Mouse (Mus musculus) stomach, embryonic 15.5 days (tissue): ENCODE results near the gene Commd1. TPM values are rescaled to one million over a fixed set of nuclear protein-coding genes. Genes with fewer than 3 reads are reported as not detected.

Experiments used
- ATAC-seq: fragments of 200-750 bp; cut with Nextera tagmentation; 2 replicates; pipeline ENCODE4 v1.8.0; 2017; ENCODE audit warnings: low read depth, moderate number of reproducible peaks, moderate TSS enrichment; ENCODE audit not compliant: insufficient read depth, low FRiP score
- H3K27ac ChIP-seq: fragments of 300-500 bp; sonication (generic); 2 replicates; pipeline ENCODE4 v1.5.1; 2015; ENCODE audit warnings: mild to moderate bottlenecking, inconsistent platforms
- H3K27me3 ChIP-seq: fragments of 300-500 bp; sonication (generic); replicated peaks from 2 replicates; pipeline ENCODE4 v1.6.1; 2015; ENCODE audit warnings: inconsistent platforms
- H3K36me3 ChIP-seq: fragments of 300-500 bp; sonication (generic); 2 replicates; pipeline ENCODE4 v1.6.1; 2015; ENCODE audit warnings: inconsistent platforms
- H3K4me1 ChIP-seq: fragments of 300-500 bp; sonication (generic); 2 replicates; pipeline ENCODE4 v1.6.1; 2015; ENCODE audit warnings: inconsistent platforms
- H3K4me2 ChIP-seq: fragments of 300-500 bp; sonication (generic); 2 replicates; pipeline ENCODE4 v1.6.1; 2015; ENCODE audit warnings: mild to moderate bottlenecking, inconsistent platforms
- H3K4me3 ChIP-seq: fragments of 300-500 bp; sonication (generic); replicated peaks from 2 replicates; pipeline ENCODE4 v1.5.1; 2015; ENCODE audit warnings: inconsistent platforms
- H3K9ac ChIP-seq: fragments of 300-500 bp; sonication (generic); 2 replicates; pipeline ENCODE4 v1.6.1; 2015; ENCODE audit warnings: inconsistent platforms
- H3K9me3 ChIP-seq: fragments of 300-500 bp; sonication (generic); 2 replicates; pipeline ENCODE4 v1.6.1; 2016; ENCODE audit warnings: inconsistent platforms
- WGBS: fragments of 180-500 bp; shearing (Covaris S2); methylation state at CpG from one replicate; pipeline ENCODE4 v1.1.7; 2015; 5-methylcytosine and 5-hydroxymethylcytosine counted together
- polyA plus RNA-seq: library from polyadenylated mRNA; unstranded; fragments of >200 nt; fragmentation: Nextera tagmentation; extraction: Ambion mirVana; gene quantifications from 2 replicates; pipeline ENCODE4 v1.2.1, GENCODE M21; 2015

Gene Commd1
- polyA plus RNA-seq, 1 experiment from 2014 or later: 368 TPM

DNA sequence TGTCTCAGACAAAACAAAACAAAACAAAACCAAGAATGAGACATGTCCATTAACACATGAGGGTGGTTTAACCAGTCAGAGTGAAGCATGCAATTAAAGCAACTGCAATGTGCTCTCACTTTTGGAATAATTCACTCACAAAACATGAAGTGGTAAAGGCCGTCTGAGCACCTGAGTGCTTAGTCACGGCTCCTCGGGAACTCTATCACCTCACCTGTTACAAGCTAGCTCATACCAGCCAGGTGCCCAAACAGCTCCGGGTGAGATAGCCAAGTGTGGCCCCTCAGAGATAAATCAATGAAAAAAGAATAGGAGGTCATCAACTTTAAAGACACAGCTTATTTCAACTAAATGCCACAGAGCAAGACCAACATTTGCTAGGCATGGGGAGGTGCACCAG is 127.6 kb downstream of the Commd1 start:
- ATAC-seq: no peak
- H3K9ac ChIP-seq: no peak overlapping the region

DNA sequence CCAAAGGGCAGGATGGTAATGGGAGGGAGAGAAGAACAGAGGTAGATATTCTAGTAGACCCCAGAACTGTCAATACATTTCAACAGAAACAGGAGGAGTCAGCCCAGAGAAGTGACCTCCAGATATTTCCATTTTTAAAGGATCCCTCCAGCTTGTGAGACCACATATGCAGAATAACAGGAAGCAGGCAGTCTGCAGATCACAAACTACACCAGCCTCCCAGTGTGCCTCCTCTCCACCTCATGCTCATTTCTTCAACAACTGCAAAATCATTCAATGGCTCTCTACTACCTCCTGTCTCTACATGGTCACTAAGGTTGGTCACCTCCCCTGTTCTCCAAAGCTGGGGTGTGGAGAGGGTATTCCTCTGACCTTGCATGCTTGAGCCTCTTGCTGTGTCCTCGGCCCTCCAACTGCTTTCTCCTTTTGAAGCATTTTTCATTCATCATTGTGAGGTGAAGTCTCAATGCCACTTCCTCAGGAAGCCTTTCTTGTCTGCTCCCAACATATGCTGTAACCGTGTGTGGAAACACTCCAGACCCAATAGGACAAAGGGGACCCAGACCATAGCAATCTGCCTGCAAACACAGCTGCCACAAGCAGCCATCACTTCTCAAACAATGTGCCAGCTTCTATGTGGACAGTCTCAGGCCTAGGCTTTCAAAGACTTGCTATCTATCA is 128.6 kb downstream of the Commd1 start:
- no peak for ATAC-seq
- no peaks in the 10 kb centered on the region for H3K27me3 ChIP-seq
- no peak overlapping the region for H3K4me2 ChIP-seq
- 35% methylated on average over 2 of the region's 2 CpGs for WGBS
- no peaks in the 10 kb centered on the region for H3K9me3 ChIP-seq
- H3K4me1 ChIP-seq: peaks cover 23% of the 10 kb centered on the region
- H3K27ac ChIP-seq: peak overlapping the region; percentile 35; the same call in 1 of the 2 replicates
- H3K36me3 ChIP-seq: no peaks in the 10 kb centered on the region
- no peak overlapping the region for H3K4me3 ChIP-seq
- no peak overlapping the region for H3K9ac ChIP-seq

More for the DNA sequence above, 127.6 kb downstream of the Commd1 start:
- Histone ChIP-seq H3K4me2 (no peak overlapping the region), H3K36me3 (no peaks in the 10 kb centered on the region), H3K27me3 (no peaks in the 10 kb centered on the region), H3K27ac (no peak overlapping the region), H3K4me1 (peaks cover 22% of the 10 kb centered on the region), H3K4me3 (no peak overlapping the region), H3K9me3 (no peaks in the 10 kb centered on the region)
- 69% methylated on average over 4 of the region's 4 CpGs for WGBS

DNA sequence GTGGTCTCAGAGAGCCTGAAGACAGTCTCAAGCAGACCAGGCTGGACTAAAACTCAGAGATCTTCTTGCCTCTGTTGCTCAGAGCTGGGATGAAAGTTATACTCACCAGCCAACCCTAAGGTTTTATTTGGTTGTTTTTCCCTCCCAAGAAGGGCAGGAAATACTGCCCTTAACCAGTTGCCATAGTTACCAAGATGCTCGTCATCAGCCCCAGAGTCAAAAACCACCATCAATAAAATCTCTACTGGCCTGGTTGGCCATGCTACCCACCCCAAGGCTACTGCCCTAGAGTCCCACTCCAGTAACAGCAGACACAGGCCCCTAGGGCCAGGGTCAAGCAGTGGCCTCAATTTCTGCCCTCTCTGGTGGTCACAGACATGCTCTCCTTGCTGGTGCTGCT is 129.7 kb downstream of the Commd1 start:
- peaks cover 24% of the 10 kb centered on the region for H3K4me1 ChIP-seq
- 75% methylated on average over 1 of the region's 1 CpGs for WGBS
- no peaks in the 10 kb centered on the region for H3K9me3 ChIP-seq
- ATAC-seq: no peak
- H3K36me3 ChIP-seq: no peaks in the 10 kb centered on the region
- H3K4me2 ChIP-seq: no peak overlapping the region
- H3K27me3 ChIP-seq: no peaks in the 10 kb centered on the region
- H3K27ac ChIP-seq: no peak overlapping the region
- H3K9ac ChIP-seq: no peak overlapping the region
- H3K4me3 ChIP-seq: no peak overlapping the region

DNA sequence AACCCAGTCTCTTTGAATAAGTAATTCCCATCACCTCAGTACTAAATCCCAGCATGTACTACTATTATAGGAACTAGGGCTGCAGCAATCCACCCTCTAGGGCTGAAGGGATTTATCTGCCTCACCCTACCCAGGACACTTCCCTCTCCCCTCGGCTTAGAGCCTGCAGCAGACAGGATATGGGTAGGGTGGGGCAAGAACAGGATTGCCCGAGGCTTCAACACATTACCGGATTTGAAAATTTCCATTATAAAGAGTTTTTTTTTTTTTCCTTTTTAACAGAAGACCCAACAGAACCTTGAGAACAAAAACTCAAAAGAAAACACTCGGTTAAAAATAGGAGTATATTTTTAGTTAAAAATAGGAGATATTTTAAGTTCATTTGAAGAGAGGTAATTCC is 130.8 kb downstream of the Commd1 start:
- Histone ChIP-seq H3K4me1 (peaks cover 27% of the 10 kb centered on the region), H3K4me2 (no peak overlapping the region), H3K9ac (no peak overlapping the region), H3K4me3 (no peak overlapping the region), H3K27ac (no peak overlapping the region), H3K27me3 (no peaks in the 10 kb centered on the region), H3K9me3 (no peaks in the 10 kb centered on the region), H3K36me3 (no peaks in the 10 kb centered on the region)
- WGBS: 31% methylated on average over 4 of the region's 4 CpGs
- ATAC-seq: no peak

DNA sequence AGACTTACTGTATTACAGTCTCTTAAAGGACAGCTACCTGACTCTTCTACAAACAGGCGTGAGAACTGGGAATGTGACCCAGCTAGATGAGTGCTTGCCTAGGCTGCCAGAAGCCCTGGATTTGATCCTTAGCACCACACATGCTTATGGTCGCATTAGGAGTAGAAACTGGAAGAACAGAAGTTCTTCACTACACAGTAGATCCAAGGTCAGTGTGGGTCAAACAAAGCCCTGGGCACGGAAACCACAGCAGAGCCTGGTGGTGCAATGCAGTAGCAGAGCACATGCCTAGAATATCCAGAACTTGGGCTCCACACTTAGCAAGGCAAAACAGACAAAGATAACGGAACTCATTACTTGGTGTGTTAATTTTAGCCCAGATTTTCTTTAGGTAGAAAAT is 132.1 kb downstream of the Commd1 start:
- Histone ChIP-seq H3K27me3 (no peaks in the 10 kb centered on the region), H3K4me2 (no peak overlapping the region), H3K9ac (no peak overlapping the region), H3K27ac (peak overlapping the region; percentile 23; the same call in 1 of the 2 replicates), H3K4me1 (peaks cover 34% of the 10 kb centered on the region), H3K9me3 (no peaks in the 10 kb centered on the region), H3K36me3 (no peaks in the 10 kb centered on the region), H3K4me3 (no peak overlapping the region)
- 68% methylated on average over 4 of the region's 4 CpGs for WGBS
- no peak for ATAC-seq

DNA sequence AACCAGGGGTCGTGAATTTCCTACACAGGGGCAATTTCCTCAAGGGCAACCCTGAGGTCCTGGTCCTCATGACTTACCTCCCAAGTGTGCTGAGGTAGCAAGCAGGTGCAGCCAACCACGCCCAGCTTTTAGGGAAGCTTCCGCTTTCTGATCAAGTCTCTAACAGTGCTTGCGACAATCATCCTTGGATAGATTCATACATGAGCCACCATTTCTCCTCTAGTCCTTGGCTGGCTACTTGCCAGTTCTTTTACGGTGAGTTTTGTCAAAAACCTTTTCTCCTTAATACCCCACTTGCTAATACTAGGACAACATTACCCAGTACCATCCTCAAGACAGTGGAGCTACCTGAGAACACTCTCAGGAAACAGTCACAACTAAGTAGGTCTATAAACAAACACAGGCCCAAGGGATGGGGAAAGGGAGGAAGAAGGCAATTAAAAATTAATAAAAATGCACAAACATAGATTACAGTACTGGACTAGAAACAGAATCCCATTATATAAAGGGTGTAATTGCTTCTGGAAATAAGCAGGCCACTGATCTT is 133.5 kb downstream of the Commd1 start:
- Histone ChIP-seq H3K36me3 (no peaks in the 10 kb centered on the region), H3K27me3 (no peaks in the 10 kb centered on the region), H3K4me1 (peaks cover 34% of the 10 kb centered on the region), H3K9me3 (no peaks in the 10 kb centered on the region), H3K4me2 (no peak overlapping the region), H3K9ac (no peak overlapping the region), H3K4me3 (no peak overlapping the region), H3K27ac (peak overlapping the region; percentile 33; the same call in 1 of the 2 replicates)
- WGBS: 69% methylated on average over 5 of the region's 5 CpGs
- no peak for ATAC-seq

DNA sequence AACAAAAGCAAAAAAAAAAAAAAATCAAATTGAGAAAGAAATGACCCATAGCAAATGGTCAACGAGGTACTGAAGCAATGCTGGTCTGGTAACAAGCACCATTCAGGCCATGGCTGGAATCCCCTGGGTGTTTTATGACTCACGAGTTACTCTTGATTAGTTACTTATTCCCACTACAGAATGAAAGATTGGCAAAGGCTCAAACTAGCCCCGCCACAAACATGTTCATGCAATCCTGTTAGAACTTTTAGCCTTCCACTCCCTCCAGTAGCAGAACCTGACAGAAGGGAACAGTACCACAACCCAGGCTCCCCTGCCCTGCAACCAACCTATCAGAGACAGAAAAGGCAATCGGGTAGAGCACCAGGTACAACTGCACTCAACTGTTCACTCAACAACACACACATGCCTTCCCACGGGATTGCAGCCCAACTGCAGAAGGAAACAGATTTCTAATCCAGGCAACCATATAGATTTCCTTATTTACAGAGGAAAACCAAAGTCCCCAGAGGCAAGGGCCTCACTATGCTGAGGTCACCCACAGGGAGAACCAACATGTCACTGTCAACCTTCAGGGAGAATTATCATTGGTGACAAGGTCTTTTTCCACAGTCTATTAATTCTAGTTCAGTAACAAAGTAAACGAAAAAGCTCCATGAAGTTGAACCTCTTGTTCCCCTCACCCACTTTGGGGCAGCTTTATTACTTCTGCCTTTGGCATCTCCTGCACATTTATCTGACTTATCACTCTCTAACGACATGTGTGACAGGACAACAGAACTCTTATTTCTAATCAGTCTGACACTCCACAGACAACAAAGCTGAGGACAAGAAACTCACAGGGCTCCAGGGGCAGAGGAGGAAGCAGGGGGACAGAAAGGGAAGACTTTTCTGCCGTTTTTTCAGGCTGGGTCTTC is 134.2 kb downstream of the Commd1 start:
- no peaks in the 10 kb centered on the region for H3K36me3 ChIP-seq
- WGBS: 44% methylated on average over 8 of the region's 8 CpGs
- H3K27me3 ChIP-seq: no peaks in the 10 kb centered on the region
- peak overlapping the region; percentile 33 for H3K27ac ChIP-seq
- H3K4me2 ChIP-seq: no peak overlapping the region
- ATAC-seq: no peak
- peaks cover 35% of the 10 kb centered on the region for H3K4me1 ChIP-seq
- no peak overlapping the region for H3K9ac ChIP-seq
- H3K9me3 ChIP-seq: no peaks in the 10 kb centered on the region
- H3K4me3 ChIP-seq: no peak overlapping the region

DNA sequence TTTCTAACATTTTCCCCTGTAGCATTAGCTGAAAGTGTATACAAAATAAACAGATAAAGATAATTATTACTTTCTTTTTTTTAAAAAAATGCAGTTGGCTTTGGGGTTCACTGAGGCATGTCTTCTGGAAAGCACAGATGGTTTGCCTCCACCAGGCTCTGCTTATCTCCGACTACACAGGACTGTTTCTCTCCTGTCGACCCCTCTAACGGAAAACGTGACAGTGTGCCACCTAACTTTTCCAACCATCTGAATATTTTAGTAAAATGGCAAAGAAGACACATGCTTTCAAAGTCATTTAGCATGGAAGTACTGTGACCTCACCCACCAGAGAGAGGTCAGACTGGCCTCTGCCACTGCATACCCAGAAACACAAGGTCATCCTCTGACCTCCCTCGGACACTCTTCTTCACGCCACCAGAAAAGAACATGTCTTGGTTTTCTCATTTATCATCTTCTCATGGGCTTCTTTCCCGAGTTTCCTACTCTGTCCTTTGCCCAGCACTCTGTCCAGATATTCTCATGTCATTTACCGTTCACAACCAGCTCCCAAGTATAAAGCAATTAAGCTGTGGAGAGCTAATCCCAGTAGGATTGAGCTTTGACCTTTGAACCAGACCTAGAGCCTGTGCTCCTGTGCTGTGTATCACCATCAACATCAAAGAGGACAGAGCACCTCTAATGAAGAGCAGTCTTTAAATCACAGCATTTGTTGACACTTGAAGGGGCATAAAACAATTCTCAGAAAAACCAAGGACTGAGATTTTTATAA is 135.0 kb downstream of the Commd1 start:
- ATAC-seq: no peak
- Histone ChIP-seq H3K4me3 (no peak overlapping the region), H3K27ac (no peak overlapping the region), H3K9me3 (no peaks in the 10 kb centered on the region), H3K27me3 (no peaks in the 10 kb centered on the region), H3K9ac (no peak overlapping the region), H3K4me2 (no peak overlapping the region), H3K36me3 (no peaks in the 10 kb centered on the region), H3K4me1 (peaks cover 33% of the 10 kb centered on the region)
- 54% methylated on average over 8 of the region's 8 CpGs for WGBS

Other genes with a start within 250 kb of the Commd1 start
- gene B3gnt2, start 121.4 kb downstream of the Commd1 start, polyA plus RNA-seq: 11.8 and 13.6 TPM in 2 replicates
- 2.5 and 2.7 TPM in 2 replicates for gene Zrsr1, start 10.4 kb downstream of the Commd1 start, polyA plus RNA-seq
- gene Gm28048, start 292 bp downstream of the Commd1 start, polyA plus RNA-seq: 12.1 and 15.0 TPM in 2 replicates
- 248 and 251 TPM in 2 replicates for gene Cct4, start 8.1 kb upstream of the Commd1 start, polyA plus RNA-seq
- 2.7 and 4.0 TPM in 2 replicates for gene Fam161a, start 25.1 kb upstream of the Commd1 start, polyA plus RNA-seq